In genomic region chr3:7713741-7714140, GRCm38 (mm10) we compare ENCODE assay signal across 22 mouse cellular contexts.
"Had no signal": no experiment of that assay in that cellular context is flagged by ENCODE, and none has a peak within 500 bp of the region (broad histone marks: within the 10 kb centered on the region; RNA-seq: fewer than 3 reads in every experiment).

No protein-coding gene starts in this region.

- H3K4me2 ChIP-seq: limb, embryonic 12.5 days; limb, embryonic 15.5 days; liver, embryonic 11.5 days; lung, embryonic 14.5 days; midbrain, embryonic 12.5 days; midbrain, embryonic 15.5 days; neural tube, embryonic 12.5 days; neural tube, embryonic 15.5 days had no signal

- H3K9me3 ChIP-seq: limb, embryonic 12.5 days; limb, embryonic 15.5 days; midbrain, embryonic 12.5 days; midbrain, embryonic 15.5 days; neural tube, embryonic 12.5 days; neural tube, embryonic 15.5 days had no signal

- ATAC-seq: liver, postnatal 0 days; lung, postnatal 0 days; midbrain, embryonic 15.5 days had no signal

- DNase-seq: kidney, adult 18-20 months; kidney, adult 9 months; kidney, postnatal 14 days; kidney, postnatal 4 days; left cerebral cortex, postnatal 4 days; liver, postnatal 0 days; lung, embryonic 14.5 days; right cerebral cortex, adult 18-20 months; thymus, adult 2 months; thymus, postnatal 14 days; thymus, postnatal 4 days had no signal

- H3K9ac ChIP-seq: limb, embryonic 12.5 days; limb, embryonic 15.5 days; liver, embryonic 14.5 days; liver, postnatal 0 days; lung, embryonic 14.5 days; midbrain, embryonic 12.5 days; midbrain, embryonic 15.5 days; neural tube, embryonic 12.5 days; neural tube, embryonic 15.5 days had no signal

- H3K36me3 ChIP-seq: limb, embryonic 12.5 days; limb, embryonic 15.5 days; midbrain, embryonic 12.5 days; midbrain, embryonic 15.5 days; neural tube, embryonic 12.5 days; neural tube, embryonic 15.5 days had no signal

- H3K27ac ChIP-seq: limb, embryonic 12.5 days; limb, embryonic 15.5 days; liver, embryonic 14.5 days; macrophage; midbrain, embryonic 12.5 days; midbrain, embryonic 15.5 days; neural tube, embryonic 12.5 days; neural tube, embryonic 15.5 days; stomach, postnatal 0 days had no signal

- H3K4me1 ChIP-seq: limb, embryonic 12.5 days; limb, embryonic 15.5 days; midbrain, embryonic 12.5 days; midbrain, embryonic 15.5 days; neural tube, embryonic 12.5 days; neural tube, embryonic 15.5 days had no signal

- H3K27me3 ChIP-seq: limb, embryonic 12.5 days; limb, embryonic 15.5 days; midbrain, embryonic 12.5 days; midbrain, embryonic 15.5 days; neural tube, embryonic 12.5 days; neural tube, embryonic 15.5 days had no signal

- H3K4me3 ChIP-seq: limb, embryonic 12.5 days; limb, embryonic 15.5 days; midbrain, embryonic 12.5 days; midbrain, embryonic 15.5 days; neural tube, embryonic 12.5 days; neural tube, embryonic 15.5 days had no signal
